Mouse (Mus musculus): ENCODE results near the gene Xrcc6.

GRCm38 (mm10) chr15:82073490-82073889, 85.9 kb downstream of the Xrcc6 start:
- TF ChIP-seq TAL1 (conservative IDR thresholded peaks at IDR 0.05; ENCODE audit: low read depth, low read length) (no peak), CTCF (IDR thresholded peaks at IDR 0.05; ENCODE audit: low read depth, low read length) (no peak), GATA1 (IDR thresholded peaks at IDR 0.05; ENCODE audit: borderline replicate concordance, low read length) (no peak)
